Mouse (Mus musculus) adrenal gland, postnatal 4 days (tissue): ENCODE data around the gene 2610507B11Rik. TPM values are rescaled to one million over a fixed set of nuclear protein-coding genes. Genes with fewer than 3 reads are reported as not detected.

Experiments used
- DNase-seq, 2 experiments: peaks; one replicate each; pipeline ENCODE4 v3.0.0; 2021 to 2022; ENCODE audit warnings: low spot score in 2 of 2, mixed read lengths in 2 of 2
- total RNA-seq, 2 experiments: library from RNA; stranded (reverse); gene quantifications; 2 replicates each; pipeline ENCODE4 v1.2.3; 2021

2610507B11Rik gene
- total RNA-seq, 2 experiments from 2014 or later, result 137 to 138 TPM

- DNase-seq, result no peak
These were observed 17.3 kb downstream of the 2610507B11Rik start for GRCm38 (mm10) chr11:78278853-78279252.

DNA sequence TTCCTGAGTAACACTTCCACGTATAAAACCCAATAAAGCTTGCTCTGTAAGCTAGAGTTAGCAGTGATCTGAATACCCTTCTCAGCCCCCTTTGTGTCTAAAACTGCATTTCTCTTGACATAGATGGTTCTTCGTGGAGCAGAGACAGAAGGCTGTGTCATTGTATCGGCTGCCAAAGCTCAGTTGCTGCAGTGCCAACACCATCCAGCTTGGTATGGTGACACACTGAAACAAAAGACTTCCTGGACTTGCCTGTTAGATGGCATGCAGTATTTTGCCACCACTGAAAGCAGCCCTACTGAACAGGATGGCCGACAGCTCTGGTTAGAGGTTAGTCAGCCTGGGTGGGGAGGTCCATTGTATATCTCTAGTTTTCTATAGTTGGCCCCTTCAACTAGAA is 18.0 kb downstream of the 2610507B11Rik start:
- DNase-seq, result no peak

DNA sequence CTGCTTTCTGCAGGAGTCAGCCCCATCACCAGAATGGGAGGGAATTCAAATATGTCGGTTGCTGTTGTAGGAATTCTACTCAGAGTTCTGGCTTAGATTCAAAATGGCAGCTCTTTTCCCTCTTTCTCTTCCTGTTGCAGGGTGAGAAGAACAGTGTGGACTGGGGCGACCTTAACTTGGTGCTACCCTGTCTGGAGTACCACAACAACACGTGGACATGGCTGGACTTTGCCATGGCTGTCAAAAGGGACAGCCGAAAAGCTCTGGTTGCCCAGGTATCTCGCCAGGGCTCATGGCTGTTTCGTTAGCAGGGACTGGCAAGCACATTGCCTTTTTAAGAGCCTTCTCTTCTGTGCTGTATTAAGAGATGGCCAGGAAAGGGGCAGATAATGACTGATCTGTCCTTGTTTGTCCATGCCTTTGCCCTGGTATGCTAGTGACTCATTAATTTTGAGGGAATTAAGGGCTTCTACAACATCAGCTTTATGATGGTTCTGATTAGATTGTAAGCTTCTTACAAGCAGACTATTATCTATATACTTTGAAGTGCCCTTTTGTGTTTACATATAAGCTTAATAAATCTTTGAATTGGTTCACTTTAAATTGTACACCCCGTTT is 27.7 kb downstream of the 2610507B11Rik start:
- no peak for DNase-seq

GRCm38 (mm10) chr11:78290654-78291053 is 29.1 kb downstream of the 2610507B11Rik start, which contains the start of gene BC030499:
Gene BC030499, plus strand, starts transcription at chr11:78290841.
- DNase-seq, result no peak

- DNase-seq, result no peak
These were observed 33.0 kb downstream of the 2610507B11Rik start for GRCm38 (mm10) chr11:78294585-78294984.

DNA sequence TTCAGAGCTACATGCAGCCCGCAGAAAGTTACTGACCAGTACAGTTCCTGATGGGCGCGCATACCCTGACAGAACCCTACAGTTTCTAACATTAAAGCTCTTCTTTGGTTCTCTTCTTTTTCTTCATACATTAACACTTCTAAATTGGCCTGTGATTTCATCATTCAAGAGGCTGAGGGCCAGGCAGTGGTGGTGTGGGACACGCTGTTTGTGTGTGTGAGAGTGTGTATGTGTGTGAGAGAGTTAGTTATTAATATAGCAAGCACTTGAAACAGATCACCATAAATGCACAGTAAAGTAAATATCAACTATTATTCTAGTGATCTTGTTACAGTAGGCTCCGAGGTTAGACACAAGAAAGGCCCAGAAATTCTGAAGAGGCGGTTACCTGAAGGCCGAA is 39.4 kb downstream of the 2610507B11Rik start:
- no peak for DNase-seq

DNA sequence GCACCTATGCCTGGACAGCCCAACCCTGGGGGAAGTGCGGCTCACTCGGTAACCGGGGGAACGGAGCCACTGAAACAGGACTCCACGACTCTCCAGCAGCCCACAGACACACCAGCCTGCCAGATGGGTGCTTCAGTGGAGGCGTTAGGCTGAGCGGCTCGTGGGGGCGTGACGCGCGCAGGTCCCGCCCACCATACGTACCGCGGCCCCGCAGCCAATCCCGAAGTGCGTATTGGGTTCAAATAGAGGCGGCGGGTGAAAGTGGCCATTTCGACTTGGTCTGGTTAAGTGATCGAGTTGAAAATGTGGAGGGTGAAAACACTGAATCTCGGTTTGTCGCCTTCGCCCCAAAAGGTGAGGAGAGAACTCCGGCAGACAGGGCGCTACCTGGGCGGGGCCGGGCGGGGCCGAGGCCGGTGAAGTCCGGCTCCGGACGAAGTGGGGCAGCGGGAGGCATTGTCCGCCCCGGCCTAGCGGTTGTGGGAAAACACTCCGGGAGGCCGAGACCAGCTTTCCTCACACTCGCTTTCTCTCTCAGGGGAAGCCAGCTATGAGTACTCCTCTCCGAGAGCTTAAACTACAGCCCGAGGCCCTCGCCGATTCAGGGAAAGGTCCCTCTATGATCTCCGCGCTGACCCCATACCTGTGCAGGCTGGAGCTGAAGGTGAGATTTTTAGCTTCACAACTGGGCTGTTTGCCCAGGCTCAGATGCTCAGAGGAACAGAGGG is 40.0 kb downstream of the 2610507B11Rik start, which contains the start of gene Spag5:
TSS of gene Spag5 (plus strand) at position 173 of the 728 bp plus-strand sequence.
- peak; percentile 67 to 80 for DNase-seq

GRCm38 (mm10) chr11:78305272-78305671 is 43.7 kb downstream of the 2610507B11Rik start:
- no peak for DNase-seq

- no peak for DNase-seq
These were observed 49.4 kb downstream of the 2610507B11Rik start for GRCm38 (mm10) chr11:78310861-78311511.

- no peak for DNase-seq
These were observed 52.1 kb downstream of the 2610507B11Rik start for GRCm38 (mm10) chr11:78313662-78314061.

GRCm38 (mm10) chr11:78318411-78318810 is 56.9 kb downstream of the 2610507B11Rik start:
- no peak for DNase-seq

- no peak for DNase-seq
These were observed 60.7 kb downstream of the 2610507B11Rik start for GRCm38 (mm10) chr11:78322076-78322831.

DNA sequence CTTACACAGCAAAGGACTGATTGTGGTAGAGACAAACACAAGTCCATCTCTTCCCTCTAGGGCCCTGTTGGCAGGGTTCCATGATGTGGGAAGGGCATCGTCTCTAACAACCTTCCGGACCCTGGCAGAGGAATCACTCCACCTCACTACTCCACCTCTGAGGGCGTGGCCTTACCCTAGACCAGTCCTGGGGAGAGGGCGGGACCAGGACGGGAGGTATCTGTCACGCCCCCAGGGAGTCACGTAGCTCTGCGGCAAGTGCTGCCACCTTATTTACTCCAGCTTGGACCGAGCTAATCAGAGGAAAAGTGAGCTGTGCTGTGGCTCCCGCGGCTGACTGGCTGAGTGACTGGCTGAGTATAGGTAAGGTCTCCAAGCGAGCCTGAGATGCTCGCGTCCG is 61.3 kb downstream of the 2610507B11Rik start, which contains the start of gene Aldoc:
TSS of gene Aldoc (plus strand) at position 109 of the 400 bp plus-strand sequence.
- peak in 1 of 2 experiments; percentile 67 for DNase-seq

GRCm38 (mm10) chr11:78324000-78324785 is 62.6 kb downstream of the 2610507B11Rik start:
- no peak for DNase-seq

DNA sequence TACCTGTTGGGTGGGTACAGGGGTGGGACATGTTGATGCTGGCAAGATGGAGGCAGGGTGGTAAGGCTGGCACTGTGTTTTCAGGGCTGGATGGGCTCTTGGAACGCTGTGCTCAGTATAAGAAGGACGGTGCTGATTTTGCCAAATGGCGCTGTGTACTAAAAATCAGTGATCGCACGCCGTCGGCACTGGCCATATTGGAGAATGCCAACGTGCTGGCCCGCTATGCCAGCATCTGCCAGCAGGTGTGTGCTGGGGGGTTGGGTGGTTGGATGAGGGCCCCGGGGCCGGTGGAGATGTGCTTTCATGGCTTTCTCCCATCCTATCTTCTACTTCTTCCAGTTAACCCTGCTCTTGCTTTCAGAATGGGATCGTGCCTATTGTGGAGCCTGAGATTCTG is 63.4 kb downstream of the 2610507B11Rik start:
- no peak for DNase-seq

DNA sequence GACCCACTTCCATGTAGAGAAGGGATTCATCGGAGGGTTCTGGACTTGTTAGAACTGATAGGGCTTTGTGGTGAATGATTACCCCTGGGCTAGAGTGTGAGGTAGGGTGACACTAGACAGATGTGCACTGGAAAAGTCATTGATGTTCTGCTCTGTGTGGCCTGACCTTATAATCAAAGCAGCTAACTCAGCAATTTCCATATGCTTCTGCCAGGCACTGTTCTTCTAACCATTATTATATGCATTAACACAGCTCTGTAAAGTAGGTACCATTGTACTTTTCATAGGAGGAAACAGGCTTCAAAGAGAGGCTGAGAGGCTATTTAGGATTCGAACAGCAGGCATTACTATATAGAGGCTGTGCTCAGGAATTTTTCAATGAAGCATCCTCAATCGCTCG is 65.7 kb downstream of the 2610507B11Rik start:
- no peak for DNase-seq

- peak; percentile 91 to 92 for DNase-seq
These were observed 66.3 kb downstream of the 2610507B11Rik start, which contains the start of gene Pigs for GRCm38 (mm10) chr11:78327634-78328511. Gene Pigs, plus strand, starts transcription at chr11:78328415.

DNA sequence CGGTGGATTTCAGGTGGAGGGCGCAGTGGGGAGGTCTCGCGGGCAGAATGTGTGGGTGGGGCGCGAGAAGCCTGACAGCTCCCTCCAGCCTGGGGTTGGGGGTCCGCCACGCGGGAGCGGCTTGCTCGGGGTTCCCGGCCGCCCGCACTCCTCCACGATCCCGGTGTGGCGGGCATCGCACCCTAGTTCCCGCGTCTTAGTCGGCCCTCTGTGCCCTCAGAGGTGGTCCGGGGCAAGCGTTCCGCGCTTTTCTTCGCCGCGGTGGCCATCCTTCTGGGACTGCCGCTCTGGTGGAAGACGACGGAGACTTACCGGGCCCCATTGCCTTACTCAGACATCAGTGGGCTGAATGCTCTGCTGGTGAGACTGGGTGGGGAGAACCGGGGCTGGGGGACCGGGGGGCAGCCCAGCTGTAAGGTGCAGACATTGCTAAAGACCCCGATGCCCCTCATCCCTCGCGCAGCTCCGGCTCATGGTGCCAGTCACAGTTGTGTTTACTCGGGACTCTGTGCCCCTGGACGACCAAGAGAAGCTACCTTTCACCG is 67.0 kb downstream of the 2610507B11Rik start:
- DNase-seq, result no peak

DNA sequence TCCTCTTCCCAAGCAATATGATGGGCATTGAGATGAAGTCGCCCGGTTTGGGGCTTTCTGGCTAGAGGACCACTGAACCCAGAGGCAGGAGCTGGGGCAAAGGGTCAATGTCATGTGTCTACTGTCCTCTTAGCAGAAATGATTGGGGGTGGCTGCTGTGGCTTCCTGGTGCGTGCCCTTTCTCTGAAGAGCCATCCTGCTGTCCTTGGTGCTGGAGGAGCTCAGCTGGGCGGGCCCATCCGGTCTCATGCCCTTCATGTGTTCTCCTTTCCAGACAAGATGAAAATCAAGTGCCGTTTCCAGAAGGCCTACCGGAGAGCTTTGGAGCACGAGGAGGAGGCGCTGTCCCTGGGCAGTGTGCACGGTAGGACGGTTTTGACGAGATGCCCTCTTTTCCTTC is 71.1 kb downstream of the 2610507B11Rik start:
- no peak for DNase-seq
